Mouse (Mus musculus): ENCODE measurements at regions not wholly inside any gene's neighbourhood (a gene's known extent, or its start where the extent isn't known, plus 50 kb on each side); places are given as distances from the start of the nearest gene placed in this dataset.

- 70% methylated on average over 2 of the region's 2 CpGs for WGBS
- Histone ChIP-seq H3K4me3 (replicated peaks; ENCODE audit: extremely low read depth, low read depth, low read length) (no peak overlapping the region), H3K4me1 (ENCODE audit: control insufficient read depth, insufficient read depth, low read length) (no peaks in the 10 kb centered on the region)
- DNase-seq = no peak
- peak; percentile 45; the same call in 1 of the 2 replicates for TF ChIP-seq CTCF (IDR thresholded peaks at IDR 0.05; ENCODE audit: insufficient read depth, low read length)
- TF ChIP-seq POLR2A (IDR thresholded peaks at IDR 0.05; ENCODE audit: borderline replicate concordance, extremely low read depth, low read depth, low read length) = no peak
Observed at GRCm38 (mm10) chr14:45824601-45825000, 166.7 kb upstream of the Ddhd1 start.

- DNase-seq = no peak
- no peaks in the 10 kb centered on the region for H3K4me1 ChIP-seq (ENCODE audit: control insufficient read depth, insufficient read depth, low read length)
- H3K4me3 ChIP-seq (replicated peaks; ENCODE audit: extremely low read depth, low read depth, low read length) = no peak overlapping the region
- 68% methylated on average over 3 of the region's 3 CpGs for WGBS
- TF ChIP-seq POLR2A (IDR thresholded peaks at IDR 0.05; ENCODE audit: borderline replicate concordance, extremely low read depth, low read depth, low read length) = no peak
- no peak for TF ChIP-seq CTCF (IDR thresholded peaks at IDR 0.05; ENCODE audit: insufficient read depth, low read length)
Observed at GRCm38 (mm10) chr14:45826023-45826422, 168.1 kb upstream of the Ddhd1 start.

- 25% methylated on average over 1 of the region's 1 CpGs for WGBS
- no peaks in the 10 kb centered on the region for H3K4me1 ChIP-seq (ENCODE audit: control insufficient read depth, insufficient read depth, low read length)
- TF ChIP-seq CTCF (IDR thresholded peaks at IDR 0.05; ENCODE audit: insufficient read depth, low read length) (no peak), POLR2A (IDR thresholded peaks at IDR 0.05; ENCODE audit: borderline replicate concordance, extremely low read depth, low read depth, low read length) (no peak)
- DNase-seq = no peak
- no peak overlapping the region for H3K4me3 ChIP-seq (replicated peaks; ENCODE audit: extremely low read depth, low read depth, low read length)
Observed at GRCm38 (mm10) chr14:45827096-45827495, 169.2 kb upstream of the Ddhd1 start.

GRCm38 (mm10) chr14:45830457-45830856 is 172.5 kb upstream of the Ddhd1 start:
- no peak for DNase-seq
- Histone ChIP-seq H3K4me3 (replicated peaks; ENCODE audit: extremely low read depth, low read depth, low read length) (no peak overlapping the region), H3K4me1 (ENCODE audit: control insufficient read depth, insufficient read depth, low read length) (no peaks in the 10 kb centered on the region)
- TF ChIP-seq CTCF (IDR thresholded peaks at IDR 0.05; ENCODE audit: insufficient read depth, low read length) (no peak), POLR2A (IDR thresholded peaks at IDR 0.05; ENCODE audit: borderline replicate concordance, extremely low read depth, low read depth, low read length) (no peak)
- 86% methylated on average over 5 of the region's 5 CpGs for WGBS

GRCm38 (mm10) chr14:45837039-45837438 is 179.1 kb upstream of the Ddhd1 start:
- no peak overlapping the region for H3K4me3 ChIP-seq (replicated peaks; ENCODE audit: extremely low read depth, low read depth, low read length)
- no peaks in the 10 kb centered on the region; the same call in 1 of the 2 replicates for H3K4me1 ChIP-seq (ENCODE audit: control insufficient read depth, insufficient read depth, low read length)
- TF ChIP-seq CTCF (IDR thresholded peaks at IDR 0.05; ENCODE audit: insufficient read depth, low read length) (no peak), POLR2A (IDR thresholded peaks at IDR 0.05; ENCODE audit: borderline replicate concordance, extremely low read depth, low read depth, low read length) (no peak)
- peak; percentile 42 for DNase-seq
- 45% methylated on average over 11 of the region's 11 CpGs for WGBS

- H3K4me1 ChIP-seq (ENCODE audit: control insufficient read depth, insufficient read depth, low read length) = no peaks in the 10 kb centered on the region
- no peak overlapping the region for H3K4me3 ChIP-seq (replicated peaks; ENCODE audit: extremely low read depth, low read depth, low read length)
- TF ChIP-seq CTCF (IDR thresholded peaks at IDR 0.05; ENCODE audit: insufficient read depth, low read length) (no peak), POLR2A (IDR thresholded peaks at IDR 0.05; ENCODE audit: borderline replicate concordance, extremely low read depth, low read depth, low read length) (no peak)
- 48% methylated on average over 1 of the region's 1 CpGs for WGBS
- DNase-seq = no peak
Observed at GRCm38 (mm10) chr14:45843829-45844228, 185.9 kb upstream of the Ddhd1 start.

GRCm38 (mm10) chr14:45850588-45850987 is 192.6 kb upstream of the Ddhd1 start:
- Histone ChIP-seq H3K4me1 (ENCODE audit: control insufficient read depth, insufficient read depth, low read length) (no peaks in the 10 kb centered on the region), H3K4me3 (replicated peaks; ENCODE audit: extremely low read depth, low read depth, low read length) (no peak overlapping the region)
- 56% methylated on average over 8 of the region's 8 CpGs for WGBS
- TF ChIP-seq CTCF (IDR thresholded peaks at IDR 0.05; ENCODE audit: insufficient read depth, low read length) (no peak), POLR2A (IDR thresholded peaks at IDR 0.05; ENCODE audit: borderline replicate concordance, extremely low read depth, low read depth, low read length) (no peak)
- no peak for DNase-seq

- TF ChIP-seq CTCF (IDR thresholded peaks at IDR 0.05; ENCODE audit: insufficient read depth, low read length) = peak; percentile 87
- no peak for TF ChIP-seq POLR2A (IDR thresholded peaks at IDR 0.05; ENCODE audit: borderline replicate concordance, extremely low read depth, low read depth, low read length)
- 11% methylated on average over 9 of the region's 9 CpGs for WGBS
- DNase-seq = peak; percentile 29
- Histone ChIP-seq H3K4me1 (ENCODE audit: control insufficient read depth, insufficient read depth, low read length) (no peaks in the 10 kb centered on the region), H3K4me3 (replicated peaks; ENCODE audit: extremely low read depth, low read depth, low read length) (no peak overlapping the region)
Observed at GRCm38 (mm10) chr14:45878428-45878827, 220.5 kb upstream of the Ddhd1 start.

GRCm38 (mm10) chr14:45920783-45921182 is 262.8 kb upstream of the Ddhd1 start:
- Histone ChIP-seq H3K4me3 (replicated peaks; ENCODE audit: extremely low read depth, low read depth, low read length) (no peak overlapping the region), H3K4me1 (ENCODE audit: control insufficient read depth, insufficient read depth, low read length) (peaks cover 2% of the 10 kb centered on the region; the same call in 1 of the 2 replicates)
- no peak for DNase-seq
- TF ChIP-seq POLR2A (IDR thresholded peaks at IDR 0.05; ENCODE audit: borderline replicate concordance, extremely low read depth, low read depth, low read length) (no peak), CTCF (IDR thresholded peaks at IDR 0.05; ENCODE audit: insufficient read depth, low read length) (no peak)
- 13% methylated on average over 6 of the region's 6 CpGs for WGBS

- no peak for DNase-seq
- no peak for TF ChIP-seq CTCF (IDR thresholded peaks at IDR 0.05; ENCODE audit: insufficient read depth, low read length)
- no peak for TF ChIP-seq POLR2A (IDR thresholded peaks at IDR 0.05; ENCODE audit: borderline replicate concordance, extremely low read depth, low read depth, low read length)
- WGBS = 31% methylated on average over 2 of the region's 2 CpGs
- Histone ChIP-seq H3K4me3 (replicated peaks; ENCODE audit: extremely low read depth, low read depth, low read length) (no peak overlapping the region), H3K4me1 (ENCODE audit: control insufficient read depth, insufficient read depth, low read length) (no peaks in the 10 kb centered on the region)
Observed at GRCm38 (mm10) chr14:45943581-45943980, 285.6 kb upstream of the Ddhd1 start.
